Mouse (Mus musculus): ENCODE measurements around the gene Csnk2a1. TPM values are rescaled to one million over a fixed set of nuclear protein-coding genes. Genes with fewer than 3 reads are reported as not detected.

Csnk2a1 gene
- 122 and 127 TPM in 2 replicates for polyA plus RNA-seq (2015; fragmentation: Nextera tagmentation; extraction: Ambion mirVana)

- Histone ChIP-seq H3K27me3 (no peaks in the 10 kb centered on the region), H3K4me3 (peak within 1 kb of the TSS; percentile 95), H3K36me3 (no peaks in the 10 kb centered on the region), H3K4me2 (peak within 1 kb of the TSS; percentile 75), H3K27ac (peak within 1 kb of the TSS; percentile 98), H3K9ac (peak within 1 kb of the TSS; percentile 95), H3K9me3 (no peaks in the 10 kb centered on the region), H3K4me1 (replicated peaks) (peaks cover 26% of the 10 kb centered on the region)
- peak; percentile 96 for ATAC-seq (ENCODE audit: low FRiP score)
- under 1% methylated on average over 52 of the region's 58 CpGs for WGBS
Observed at GRCm38 (mm10) chr2:152226248-152227050, at the start of gene Csnk2a1. TSS of gene Csnk2a1 (plus strand) at chr2:152226839.

- H3K9me3 ChIP-seq, result 0 out of 2 replicates have a peak, but pooled peaks cover 5% of the 10 kb centered on the region
- H3K4me3 ChIP-seq, result 0 out of 2 replicates have a peak overlapping the region, but pooled peaks have one; percentile 4
- H3K36me3 ChIP-seq, result no peaks in the 10 kb centered on the region
- peaks cover 11% of the 10 kb centered on the region for H3K4me1 ChIP-seq (replicated peaks)
- ATAC-seq (ENCODE audit: low FRiP score), result no peak
- no peak overlapping the region for H3K27ac ChIP-seq
- WGBS, result 6% methylated on average over 24 of the region's 24 CpGs
- no peaks in the 10 kb centered on the region for H3K27me3 ChIP-seq
- H3K9ac ChIP-seq, result no peak overlapping the region
- peak overlapping the region; percentile 30 for H3K4me2 ChIP-seq
Observed at GRCm38 (mm10) chr2:152177162-152177805, 49.4 kb upstream of the Csnk2a1 start.

DNA sequence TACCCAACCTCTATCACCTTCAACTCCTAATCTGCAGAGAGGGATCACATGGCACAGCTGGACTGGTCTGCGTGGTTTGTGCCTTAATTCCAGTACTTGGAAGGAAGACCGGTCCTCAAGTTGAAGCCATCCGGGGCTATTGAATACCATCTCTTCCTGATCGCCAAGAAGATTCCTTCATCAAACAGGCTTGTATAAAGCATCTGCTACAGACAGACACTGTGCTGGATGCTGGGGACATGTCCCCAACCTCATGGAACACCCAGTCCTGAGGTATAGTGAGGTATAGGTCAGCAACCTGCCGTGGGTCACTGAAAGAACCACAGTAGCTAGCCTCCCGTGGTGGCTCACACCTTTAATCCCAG, 48.9 kb upstream of the Csnk2a1 start:
- H3K36me3 ChIP-seq, result no peaks in the 10 kb centered on the region
- H3K4me1 ChIP-seq (replicated peaks), result peaks cover 11% of the 10 kb centered on the region
- no peak overlapping the region for H3K4me2 ChIP-seq
- 71% methylated on average over 6 of the region's 6 CpGs for WGBS
- H3K27ac ChIP-seq, result no peak overlapping the region
- 0 out of 2 replicates have a peak, but pooled peaks cover 5% of the 10 kb centered on the region for H3K9me3 ChIP-seq
- no peaks in the 10 kb centered on the region for H3K27me3 ChIP-seq
- H3K9ac ChIP-seq, result no peak overlapping the region
- no peak overlapping the region for H3K4me3 ChIP-seq
- no peak for ATAC-seq (ENCODE audit: low FRiP score)

DNA sequence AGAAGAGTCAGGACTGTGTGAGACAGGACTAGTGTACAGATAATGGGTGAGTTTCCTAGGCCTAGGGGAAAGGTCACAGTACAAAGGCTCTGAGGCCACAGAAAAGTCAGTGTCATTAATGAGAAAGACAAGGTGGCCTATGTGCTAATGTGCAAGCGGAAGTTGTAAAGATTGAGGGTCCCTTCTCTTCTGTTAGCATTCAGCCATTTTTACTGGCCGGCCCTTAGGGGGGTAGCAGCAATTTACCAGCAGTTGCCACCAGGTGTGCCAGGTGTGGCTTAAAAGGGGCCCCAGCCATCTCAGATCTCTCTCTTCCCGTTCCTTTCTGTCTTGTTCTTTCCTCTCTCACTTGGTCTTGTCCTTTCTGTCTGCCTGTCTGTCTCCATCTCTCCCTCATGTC, 48.3 kb upstream of the Csnk2a1 start:
- H3K27ac ChIP-seq, result no peak overlapping the region
- H3K4me3 ChIP-seq, result no peak overlapping the region
- no peak overlapping the region for H3K4me2 ChIP-seq
- H3K4me1 ChIP-seq (replicated peaks), result peaks cover 11% of the 10 kb centered on the region
- WGBS, result 89% methylated on average over 3 of the region's 3 CpGs
- H3K9ac ChIP-seq, result no peak overlapping the region
- H3K36me3 ChIP-seq, result no peaks in the 10 kb centered on the region
- ATAC-seq (ENCODE audit: low FRiP score), result no peak
- no peaks in the 10 kb centered on the region for H3K27me3 ChIP-seq
- 0 out of 2 replicates have a peak, but pooled peaks cover 5% of the 10 kb centered on the region for H3K9me3 ChIP-seq

- Histone ChIP-seq H3K9ac (no peak overlapping the region), H3K9me3 (0 out of 2 replicates have a peak, but pooled peaks cover 5% of the 10 kb centered on the region), H3K4me2 (no peak overlapping the region), H3K27me3 (no peaks in the 10 kb centered on the region), H3K36me3 (no peaks in the 10 kb centered on the region), H3K4me1 (replicated peaks) (peaks cover 11% of the 10 kb centered on the region), H3K4me3 (no peak overlapping the region), H3K27ac (no peak overlapping the region)
- 82% methylated on average over 2 of the region's 2 CpGs for WGBS
- no peak for ATAC-seq (ENCODE audit: low FRiP score)
Observed at GRCm38 (mm10) chr2:152179301-152179700, 47.3 kb upstream of the Csnk2a1 start.

GRCm38 (mm10) chr2:152180323-152180722, 46.3 kb upstream of the Csnk2a1 start:
- WGBS, result 53% methylated on average over 6 of the region's 6 CpGs
- Histone ChIP-seq H3K4me1 (replicated peaks) (peaks cover 11% of the 10 kb centered on the region), H3K27ac (no peak overlapping the region), H3K36me3 (no peaks in the 10 kb centered on the region), H3K4me2 (no peak overlapping the region), H3K9me3 (0 out of 2 replicates have a peak, but pooled peaks cover 5% of the 10 kb centered on the region), H3K27me3 (no peaks in the 10 kb centered on the region), H3K9ac (no peak overlapping the region), H3K4me3 (no peak overlapping the region)
- ATAC-seq (ENCODE audit: low FRiP score), result no peak

- 90% methylated on average over 5 of the region's 5 CpGs for WGBS
- no peak for ATAC-seq (ENCODE audit: low FRiP score)
Observed at GRCm38 (mm10) chr2:152187132-152187531, 39.5 kb upstream of the Csnk2a1 start.

DNA sequence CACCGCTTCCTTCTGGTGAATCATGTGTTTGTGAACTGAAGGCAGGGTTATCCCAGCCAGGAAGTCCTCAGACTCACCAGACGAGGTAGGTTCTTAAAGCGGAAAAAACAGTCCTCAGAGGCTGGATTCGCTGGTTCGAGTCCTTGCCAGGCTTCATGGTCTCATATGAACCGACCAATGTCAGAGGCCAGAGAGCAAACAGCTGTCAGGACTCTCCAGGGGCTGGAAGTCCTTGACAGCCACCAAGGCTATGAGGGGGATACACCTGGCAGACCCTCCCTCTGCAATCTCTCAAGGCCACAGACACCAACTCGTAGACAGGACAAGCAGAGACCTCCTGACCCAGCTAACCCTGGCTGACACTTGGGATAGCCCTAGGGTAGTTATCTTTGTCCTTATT, 37.4 kb upstream of the Csnk2a1 start:
- Histone ChIP-seq H3K27ac (no peak overlapping the region), H3K27me3 (no peaks in the 10 kb centered on the region), H3K36me3 (no peaks in the 10 kb centered on the region), H3K4me1 (replicated peaks) (peaks cover 4% of the 10 kb centered on the region), H3K9me3 (no peaks in the 10 kb centered on the region), H3K4me2 (no peak overlapping the region), H3K4me3 (no peak overlapping the region), H3K9ac (no peak overlapping the region)
- ATAC-seq (ENCODE audit: low FRiP score), result no peak
- 68% methylated on average over 7 of the region's 7 CpGs for WGBS

More at GRCm38 (mm10) chr2:152187132-152187531, 39.5 kb upstream of the Csnk2a1 start:
- no peak overlapping the region for H3K4me3 ChIP-seq
- H3K4me1 ChIP-seq (replicated peaks), result peaks cover 4% of the 10 kb centered on the region
- H3K27ac ChIP-seq, result no peak overlapping the region
- H3K4me2 ChIP-seq, result no peak overlapping the region
- no peaks in the 10 kb centered on the region for H3K36me3 ChIP-seq
- H3K9ac ChIP-seq, result no peak overlapping the region
- H3K27me3 ChIP-seq, result no peaks in the 10 kb centered on the region
- 0 out of 2 replicates have a peak, but pooled peaks cover under 1% of the 10 kb centered on the region for H3K9me3 ChIP-seq

GRCm38 (mm10) chr2:152189640-152190039, 37.0 kb upstream of the Csnk2a1 start:
- Histone ChIP-seq H3K36me3 (no peaks in the 10 kb centered on the region), H3K27me3 (no peaks in the 10 kb centered on the region), H3K4me1 (replicated peaks) (peaks cover 4% of the 10 kb centered on the region), H3K9me3 (no peaks in the 10 kb centered on the region), H3K4me3 (no peak overlapping the region), H3K9ac (no peak overlapping the region), H3K4me2 (no peak overlapping the region), H3K27ac (no peak overlapping the region)
- WGBS, result 48% methylated on average over 9 of the region's 9 CpGs
- ATAC-seq (ENCODE audit: low FRiP score), result no peak

DNA sequence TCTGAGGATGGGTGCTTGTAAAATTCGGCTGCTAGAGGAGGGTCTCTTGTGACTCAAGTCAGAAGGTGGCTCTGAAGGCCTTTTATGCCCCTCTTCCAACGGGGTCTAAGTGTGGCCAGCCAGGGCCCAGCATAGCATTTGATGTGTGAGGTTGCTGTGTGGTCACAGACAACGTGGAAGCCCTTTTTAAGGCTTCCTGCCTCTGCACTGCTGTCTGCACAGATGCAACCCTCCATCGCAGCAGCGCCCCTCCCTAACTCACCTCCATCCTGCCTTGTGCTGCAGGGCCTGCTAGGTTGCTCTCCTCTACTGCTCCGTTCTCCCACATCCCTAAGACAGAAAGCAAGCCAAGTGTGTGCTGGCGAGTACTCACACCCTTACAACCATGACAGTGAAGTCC, 36.5 kb upstream of the Csnk2a1 start:
- no peaks in the 10 kb centered on the region for H3K27me3 ChIP-seq
- H3K9ac ChIP-seq, result no peak overlapping the region
- H3K4me3 ChIP-seq, result no peak overlapping the region
- H3K36me3 ChIP-seq, result no peaks in the 10 kb centered on the region
- 76% methylated on average over 7 of the region's 7 CpGs for WGBS
- H3K4me1 ChIP-seq (replicated peaks), result peaks cover 4% of the 10 kb centered on the region
- no peak for ATAC-seq (ENCODE audit: low FRiP score)
- H3K9me3 ChIP-seq, result no peaks in the 10 kb centered on the region
- no peak overlapping the region for H3K4me2 ChIP-seq
- H3K27ac ChIP-seq, result no peak overlapping the region

- Histone ChIP-seq H3K4me2 (no peak overlapping the region), H3K4me1 (replicated peaks) (peaks cover 8% of the 10 kb centered on the region), H3K9me3 (no peaks in the 10 kb centered on the region), H3K27me3 (no peaks in the 10 kb centered on the region), H3K27ac (no peak overlapping the region), H3K4me3 (no peak overlapping the region), H3K36me3 (no peaks in the 10 kb centered on the region), H3K9ac (no peak overlapping the region)
- no peak for ATAC-seq (ENCODE audit: low FRiP score)
- 74% methylated on average over 13 of the region's 13 CpGs for WGBS
Observed at GRCm38 (mm10) chr2:152192591-152193345, 33.9 kb upstream of the Csnk2a1 start.

- no peak for ATAC-seq (ENCODE audit: low FRiP score)
- H3K4me1 ChIP-seq (replicated peaks), result peaks cover 8% of the 10 kb centered on the region
- H3K9me3 ChIP-seq, result no peaks in the 10 kb centered on the region
- no peak overlapping the region for H3K4me2 ChIP-seq
- H3K27ac ChIP-seq, result no peak overlapping the region
- H3K36me3 ChIP-seq, result no peaks in the 10 kb centered on the region
- no peak overlapping the region for H3K9ac ChIP-seq
- H3K27me3 ChIP-seq, result no peaks in the 10 kb centered on the region
- 78% methylated on average over 7 of the region's 7 CpGs for WGBS
- no peak overlapping the region for H3K4me3 ChIP-seq
Observed at GRCm38 (mm10) chr2:152193346-152193710, 33.3 kb upstream of the Csnk2a1 start.
